Mouse (Mus musculus): ENCODE data around the gene Fgf8. TPM values are rescaled to one million over a fixed set of nuclear protein-coding genes. Genes with fewer than 3 reads are reported as not detected.

Gene Fgf8
- polyA plus RNA-seq (2015; fragmentation: Nextera tagmentation; extraction: Ambion mirVana): not detected in 2 replicates

- Histone ChIP-seq H3K27ac (no peak within 1 kb of the TSS), H3K4me1 (replicated peaks) (peaks cover 29% of the 10 kb centered on the region), H3K9ac (no peak within 1 kb of the TSS; the same call in 1 of the 2 replicates), H3K36me3 (no peaks in the 10 kb centered on the region), H3K4me3 (replicated peaks) (peak within 1 kb of the TSS; percentile 43), H3K4me2 (replicated peaks) (peak within 1 kb of the TSS; percentile 86), H3K27me3 (replicated peaks) (peaks cover 91% of the 10 kb centered on the region), H3K9me3 (no peaks in the 10 kb centered on the region)
- no peak for ATAC-seq
- under 1% methylated on average over 57 of the region's 68 CpGs for WGBS
Measured at GRCm38 (mm10) chr19:45742218-45742983, at the start of gene Fgf8. Gene Fgf8, minus strand, starts transcription at chr19:45742915.

- ATAC-seq: no peak
- no peaks in the 10 kb centered on the region for H3K9me3 ChIP-seq
- peaks cover 12% of the 10 kb centered on the region for H3K4me1 ChIP-seq (replicated peaks)
Measured at GRCm38 (mm10) chr19:45792404-45792803, 49.7 kb upstream of the Fgf8 start.

DNA sequence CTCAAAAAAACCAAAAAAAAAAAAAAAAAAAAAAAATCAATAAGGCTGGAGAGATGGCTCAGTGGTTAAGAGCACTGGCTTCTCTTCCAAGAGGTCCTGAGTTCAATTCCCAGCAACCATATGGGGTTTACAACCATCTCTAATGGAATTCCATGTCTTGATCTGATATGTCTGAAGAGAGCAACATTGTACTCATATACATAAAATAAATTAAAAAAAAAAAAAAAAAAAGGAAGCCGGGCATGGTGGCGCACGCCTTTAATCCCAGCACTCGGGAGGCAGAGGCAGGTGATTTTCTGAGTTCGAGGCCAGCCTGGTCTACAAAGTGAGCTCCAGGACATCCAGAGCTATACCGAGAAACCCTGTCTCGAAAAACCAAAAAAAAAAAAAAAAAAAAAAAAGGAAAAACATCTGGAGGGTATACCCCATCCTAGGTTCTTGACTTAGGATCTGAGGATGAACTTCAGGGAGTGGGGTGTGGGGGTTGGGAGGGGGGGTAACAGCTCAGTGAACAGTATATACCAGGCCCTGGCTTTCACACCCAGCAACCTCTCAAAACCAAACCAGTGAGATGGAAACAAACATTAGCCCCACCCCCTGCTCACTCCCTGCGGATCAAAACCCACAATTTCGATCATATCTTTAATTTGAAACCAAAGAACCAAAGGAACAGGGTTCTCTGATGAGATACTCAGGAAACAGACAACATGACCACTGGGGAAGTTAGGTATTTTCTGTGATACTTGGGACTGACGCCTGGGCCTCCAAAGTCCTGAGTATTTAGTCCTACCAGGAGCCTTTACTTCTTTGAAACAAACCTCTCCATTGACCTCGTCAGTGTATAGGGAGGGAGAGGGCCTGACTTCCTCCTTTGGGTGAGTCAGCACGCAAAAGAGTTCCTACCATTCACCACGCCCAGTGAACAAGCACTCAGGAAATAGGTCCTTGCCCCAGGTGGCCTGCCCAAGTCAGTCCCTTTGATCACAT, 47.5 kb upstream of the Fgf8 start:
- H3K4me2 ChIP-seq (replicated peaks): no peak overlapping the region
- H3K36me3 ChIP-seq: no peaks in the 10 kb centered on the region
- no peaks in the 10 kb centered on the region for H3K9me3 ChIP-seq
- H3K27ac ChIP-seq: no peak overlapping the region
- no peaks in the 10 kb centered on the region for H3K27me3 ChIP-seq (replicated peaks)
- 0 out of 2 replicates have a peak, but pooled peaks cover 4% of the 10 kb centered on the region for H3K4me1 ChIP-seq (replicated peaks)
- peak; percentile 79 for ATAC-seq
- H3K4me3 ChIP-seq (replicated peaks): no peak overlapping the region
- no peak overlapping the region for H3K9ac ChIP-seq
- WGBS: 76% methylated on average over 13 of the region's 13 CpGs

More at GRCm38 (mm10) chr19:45792404-45792803, 49.7 kb upstream of the Fgf8 start:
- Histone ChIP-seq H3K4me2 (replicated peaks) (no peak overlapping the region), H3K36me3 (no peaks in the 10 kb centered on the region), H3K27ac (no peak overlapping the region), H3K27me3 (replicated peaks) (no peaks in the 10 kb centered on the region), H3K4me3 (replicated peaks) (no peak overlapping the region), H3K9ac (no peak overlapping the region)
- WGBS: 90% methylated on average over 6 of the region's 6 CpGs

- no peak for ATAC-seq
- 74% methylated on average over 7 of the region's 7 CpGs for WGBS
- Histone ChIP-seq H3K4me1 (replicated peaks) (0 out of 2 replicates have a peak, but pooled peaks cover 4% of the 10 kb centered on the region), H3K27me3 (replicated peaks) (no peaks in the 10 kb centered on the region), H3K9ac (no peak overlapping the region), H3K27ac (no peak overlapping the region), H3K4me3 (replicated peaks) (no peak overlapping the region), H3K9me3 (no peaks in the 10 kb centered on the region), H3K36me3 (no peaks in the 10 kb centered on the region), H3K4me2 (replicated peaks) (no peak overlapping the region)
Measured at GRCm38 (mm10) chr19:45789365-45789764, 46.6 kb upstream of the Fgf8 start.

GRCm38 (mm10) chr19:45788337-45788736, 45.6 kb upstream of the Fgf8 start:
- Histone ChIP-seq H3K4me2 (replicated peaks) (no peak overlapping the region), H3K36me3 (no peaks in the 10 kb centered on the region), H3K9me3 (no peaks in the 10 kb centered on the region), H3K27ac (no peak overlapping the region), H3K27me3 (replicated peaks) (no peaks in the 10 kb centered on the region), H3K4me1 (replicated peaks) (peaks cover 8% of the 10 kb centered on the region; the same call in 1 of the 2 replicates), H3K4me3 (replicated peaks) (no peak overlapping the region), H3K9ac (no peak overlapping the region)
- no peak for ATAC-seq
- 76% methylated on average over 4 of the region's 4 CpGs for WGBS

- Histone ChIP-seq H3K4me1 (replicated peaks) (peaks cover 8% of the 10 kb centered on the region; the same call in 1 of the 2 replicates), H3K9me3 (no peaks in the 10 kb centered on the region), H3K9ac (no peak overlapping the region), H3K27ac (no peak overlapping the region), H3K4me2 (replicated peaks) (no peak overlapping the region), H3K27me3 (replicated peaks) (no peaks in the 10 kb centered on the region), H3K4me3 (replicated peaks) (no peak overlapping the region), H3K36me3 (no peaks in the 10 kb centered on the region)
- WGBS: 69% methylated on average over 3 of the region's 3 CpGs
- no peak for ATAC-seq
Measured at GRCm38 (mm10) chr19:45787450-45787849, 44.7 kb upstream of the Fgf8 start.

DNA sequence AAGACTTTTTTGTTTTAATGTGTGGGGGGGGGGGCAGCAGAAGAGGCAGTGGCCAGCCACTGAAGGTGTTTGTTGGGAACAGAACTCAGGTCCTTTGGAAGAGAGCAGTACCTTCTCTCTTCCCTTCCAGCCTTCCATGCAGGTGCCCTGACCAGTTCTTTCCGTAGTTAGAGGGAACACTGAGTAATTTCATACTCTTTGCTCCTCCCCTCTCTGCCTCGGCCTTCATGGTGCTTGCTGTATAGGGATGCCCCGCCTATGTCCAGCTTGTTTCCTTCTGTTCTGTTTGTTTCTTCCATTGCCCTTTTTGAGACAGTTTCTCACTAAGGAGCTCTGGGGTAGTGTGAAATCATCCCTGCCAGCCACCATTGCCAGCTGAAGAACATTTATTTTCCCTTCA, 42.8 kb upstream of the Fgf8 start:
- WGBS: 43% methylated on average over 3 of the region's 3 CpGs
- Histone ChIP-seq H3K4me2 (replicated peaks) (no peak overlapping the region), H3K9ac (no peak overlapping the region), H3K4me3 (replicated peaks) (no peak overlapping the region), H3K4me1 (replicated peaks) (peaks cover 16% of the 10 kb centered on the region), H3K27ac (no peak overlapping the region), H3K27me3 (replicated peaks) (no peaks in the 10 kb centered on the region), H3K36me3 (no peaks in the 10 kb centered on the region), H3K9me3 (no peaks in the 10 kb centered on the region)
- ATAC-seq: no peak

DNA sequence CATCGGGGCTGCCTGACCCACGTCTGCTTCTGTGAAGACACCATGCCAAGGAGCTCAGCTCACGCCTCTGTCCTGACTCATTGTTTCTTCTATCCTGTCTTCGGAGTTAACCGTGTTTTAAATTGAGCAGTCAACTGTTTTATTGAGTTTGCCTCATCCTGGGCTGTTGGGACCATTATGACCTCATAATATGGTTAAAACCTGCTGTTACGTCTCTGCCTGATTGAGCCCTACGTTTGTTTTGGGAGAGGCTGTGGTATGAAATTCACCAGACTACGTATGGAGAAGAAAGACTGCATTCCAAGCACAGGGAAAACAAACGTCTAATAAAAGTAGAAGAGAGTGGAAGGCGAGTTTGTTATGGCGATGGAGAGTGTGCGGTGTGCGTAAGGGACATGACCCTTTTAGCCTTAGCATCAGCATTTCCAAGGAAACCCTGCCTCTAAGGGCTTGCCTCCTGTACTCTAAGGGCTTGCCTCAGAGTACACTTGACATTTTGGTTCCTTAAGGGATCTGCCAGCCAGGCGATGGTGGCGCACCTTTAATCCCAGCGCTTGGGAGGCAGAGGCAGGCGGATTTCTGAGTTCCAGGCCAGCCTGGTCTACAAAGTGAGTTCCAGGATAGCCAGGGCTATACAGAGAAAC, 41.3 kb upstream of the Fgf8 start:
- H3K27me3 ChIP-seq (replicated peaks): no peaks in the 10 kb centered on the region
- 29% methylated on average over 17 of the region's 17 CpGs for WGBS
- H3K9ac ChIP-seq: peak overlapping the region; percentile 50
- peaks cover 20% of the 10 kb centered on the region for H3K4me1 ChIP-seq (replicated peaks)
- H3K4me2 ChIP-seq (replicated peaks): peak overlapping the region; percentile 69
- no peaks in the 10 kb centered on the region for H3K9me3 ChIP-seq
- ATAC-seq: no peak; the same call in 1 of the 2 replicates
- peaks cover 6% of the 10 kb centered on the region; the same call in 1 of the 2 replicates for H3K36me3 ChIP-seq
- peak overlapping the region; percentile 96; the same call in 1 of the 2 replicates for H3K27ac ChIP-seq
- H3K4me3 ChIP-seq (replicated peaks): peak overlapping the region; percentile 100

DNA sequence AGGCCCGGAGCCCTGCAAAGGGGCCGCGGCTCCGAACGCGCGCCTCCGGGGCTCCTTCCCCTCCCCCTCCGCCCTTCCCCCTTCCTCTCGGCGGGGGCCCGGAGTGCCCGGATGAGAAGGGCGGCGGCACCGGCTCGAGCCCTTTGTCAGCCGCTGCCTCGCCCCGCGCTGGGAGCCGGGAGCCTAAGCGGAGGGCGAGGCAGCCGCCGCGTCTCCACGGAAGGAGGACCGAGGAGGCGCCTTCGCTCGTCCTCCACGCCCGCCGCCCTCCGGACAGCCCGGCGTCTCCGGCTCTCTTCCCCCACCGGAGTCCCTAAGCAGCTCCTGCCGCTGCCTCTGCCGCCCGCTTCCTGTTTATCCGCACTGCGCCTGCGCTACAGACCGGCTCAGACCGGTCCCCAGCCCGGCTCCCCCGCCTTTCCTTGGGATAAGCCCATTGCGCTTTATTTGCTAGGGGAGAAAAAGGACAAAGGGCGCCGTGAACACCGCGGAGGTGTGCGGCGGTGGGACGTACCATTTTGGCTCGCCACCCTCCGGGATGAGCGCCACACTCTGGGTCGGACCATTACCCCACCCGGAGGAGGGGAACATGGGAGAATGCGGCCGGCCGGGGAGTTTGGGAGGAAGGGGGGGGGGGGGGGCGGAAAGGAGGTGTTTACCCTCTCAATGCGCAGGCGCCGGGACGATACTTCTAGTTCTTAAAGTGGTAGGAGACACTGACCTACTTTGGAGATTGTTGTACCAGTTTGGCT, 40.6 kb upstream of the Fgf8 start, which contains the start of gene Mgea5:
Mgea5 (minus strand) TSS at position 657 of the 752 bp plus-strand sequence.
- 0% methylated on average over 57 of the region's 71 CpGs for WGBS
- H3K27ac ChIP-seq: peak within 1 kb of the TSS; percentile 96
- H3K4me1 ChIP-seq (replicated peaks): peaks cover 20% of the 10 kb centered on the region
- H3K4me3 ChIP-seq (replicated peaks): peak within 1 kb of the TSS; percentile 100
- no peaks in the 10 kb centered on the region for H3K9me3 ChIP-seq
- peak within 1 kb of the TSS; percentile 98 for H3K9ac ChIP-seq
- peaks cover 7% of the 10 kb centered on the region for H3K36me3 ChIP-seq
- peak within 1 kb of the TSS; percentile 71 for H3K4me2 ChIP-seq (replicated peaks)
- no peaks in the 10 kb centered on the region for H3K27me3 ChIP-seq (replicated peaks)
- ATAC-seq: peak; percentile 98

DNA sequence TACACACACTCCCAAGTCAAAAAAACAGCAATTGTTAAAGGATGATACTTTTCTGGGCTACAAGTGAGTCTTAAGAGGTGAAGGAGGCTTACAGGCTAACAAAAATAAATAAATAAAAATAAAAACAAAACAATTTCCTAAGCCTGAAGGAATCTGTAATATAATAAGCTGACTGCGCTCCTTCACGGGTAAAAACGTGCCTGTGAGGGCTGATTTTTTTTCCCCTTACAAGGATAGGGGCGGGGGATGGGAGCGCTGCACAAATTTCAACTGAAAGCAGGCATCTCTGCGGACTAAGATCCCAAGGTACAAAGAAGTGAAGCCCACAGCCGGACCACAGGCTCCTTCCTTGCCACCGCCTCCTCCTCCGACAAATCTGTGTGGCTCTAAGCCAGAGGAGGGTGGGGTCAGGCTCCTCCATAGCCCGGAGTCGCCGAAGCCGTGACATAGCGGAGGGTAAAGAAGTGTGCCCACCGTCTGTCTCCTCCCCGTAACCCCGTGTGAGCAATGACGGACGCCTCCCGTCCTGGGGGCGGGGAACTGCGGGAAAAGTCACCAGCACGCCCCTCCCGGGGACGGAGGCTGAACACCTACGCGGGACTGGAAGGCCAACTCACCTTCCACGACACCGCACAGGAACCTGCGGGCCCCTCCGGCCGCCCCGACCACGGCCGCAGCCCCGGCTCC, 39.7 kb upstream of the Fgf8 start:
- Histone ChIP-seq H3K4me2 (replicated peaks) (peak overlapping the region; percentile 71), H3K4me3 (replicated peaks) (peak overlapping the region; percentile 100), H3K27ac (peak overlapping the region; percentile 96), H3K27me3 (replicated peaks) (no peaks in the 10 kb centered on the region), H3K36me3 (peaks cover 12% of the 10 kb centered on the region), H3K9me3 (no peaks in the 10 kb centered on the region), H3K9ac (peak overlapping the region; percentile 98), H3K4me1 (replicated peaks) (peaks cover 20% of the 10 kb centered on the region)
- WGBS: under 1% methylated on average over 36 of the region's 36 CpGs
- ATAC-seq: peak; percentile 52

GRCm38 (mm10) chr19:45781676-45782075, 39.0 kb upstream of the Fgf8 start:
- no peak for ATAC-seq
- WGBS: 59% methylated on average over 8 of the region's 8 CpGs
- Histone ChIP-seq H3K4me1 (replicated peaks) (peaks cover 20% of the 10 kb centered on the region), H3K27me3 (replicated peaks) (no peaks in the 10 kb centered on the region), H3K9ac (no peak overlapping the region), H3K4me3 (replicated peaks) (no peak overlapping the region), H3K27ac (no peak overlapping the region), H3K4me2 (replicated peaks) (peak overlapping the region; percentile 71), H3K36me3 (peaks cover 17% of the 10 kb centered on the region), H3K9me3 (no peaks in the 10 kb centered on the region)

Measured in intestine, embryonic 15.5 days (tissue).